Mouse (Mus musculus) right cerebral cortex, postnatal 36 days (tissue): Measurements from ENCODE around the gene Ddx24.
"Not testable (repeated sequence)": the region's sequence is repeated elsewhere in the genome, so short reads cannot be mapped to it uniquely, and the experiment has no call there.

ENCODE experiments used
- DNase-seq, 2 experiments: peaks; one replicate each; pipeline ENCODE4 v3.0.0; 2022; ENCODE audit warnings: low spot score in 2 of 2, mixed read lengths in 1 of 2

Ddx24 gene

GRCm38 (mm10) chr12:103425729-103426470 is at the start of gene Ddx24:
TSS of gene Ddx24 (minus strand) at chr12:103425830.
- peak; percentile 99 to 100 for DNase-seq

DNA sequence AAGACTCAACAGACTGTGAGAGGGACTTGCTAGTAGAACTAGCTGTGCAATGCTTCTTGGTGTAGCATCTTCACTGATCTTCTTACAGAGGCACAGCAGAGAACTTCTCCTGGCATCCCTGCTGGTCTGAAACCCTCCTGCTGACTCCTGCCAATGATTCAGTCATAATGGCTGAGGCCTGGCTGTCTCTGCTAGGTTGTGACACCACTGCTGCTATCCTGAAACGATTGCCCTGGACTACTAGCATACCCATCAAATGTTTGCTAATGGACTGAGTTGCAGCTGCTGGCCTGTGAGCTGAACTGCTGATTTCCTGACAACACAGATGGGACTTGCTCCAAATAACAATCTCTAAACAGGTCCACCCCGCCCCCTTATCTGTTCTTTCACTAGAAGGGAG is 48.9 kb upstream of the Ddx24 start:
- no peak for DNase-seq

- no peak for DNase-seq
Observed at GRCm38 (mm10) chr12:103457140-103457539, 31.5 kb upstream of the Ddx24 start, which contains the start of gene Ifi27l2b. TSS of gene Ifi27l2b (minus strand) at chr12:103457223.

DNA sequence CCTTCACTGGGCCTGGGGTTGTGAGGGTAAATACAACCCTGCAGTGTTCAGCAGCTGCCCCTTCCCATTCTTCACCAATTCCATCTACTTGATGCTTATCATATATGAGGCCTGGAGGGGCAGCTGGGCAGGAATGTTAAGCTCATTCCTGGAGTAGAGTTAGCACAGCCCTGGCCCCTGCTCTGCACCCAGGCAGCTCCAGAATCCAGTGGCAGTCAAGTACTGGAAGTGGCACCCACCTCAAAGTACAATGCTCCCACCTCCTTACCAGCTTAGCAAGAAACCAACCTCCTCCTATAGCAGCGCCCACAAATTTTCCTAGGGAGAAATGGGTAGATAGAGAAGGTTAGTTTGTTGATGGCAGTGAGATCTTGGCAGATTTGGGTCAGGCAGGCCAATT is 31.1 kb upstream of the Ddx24 start:
- DNase-seq, result not testable (repeated sequence)

DNA sequence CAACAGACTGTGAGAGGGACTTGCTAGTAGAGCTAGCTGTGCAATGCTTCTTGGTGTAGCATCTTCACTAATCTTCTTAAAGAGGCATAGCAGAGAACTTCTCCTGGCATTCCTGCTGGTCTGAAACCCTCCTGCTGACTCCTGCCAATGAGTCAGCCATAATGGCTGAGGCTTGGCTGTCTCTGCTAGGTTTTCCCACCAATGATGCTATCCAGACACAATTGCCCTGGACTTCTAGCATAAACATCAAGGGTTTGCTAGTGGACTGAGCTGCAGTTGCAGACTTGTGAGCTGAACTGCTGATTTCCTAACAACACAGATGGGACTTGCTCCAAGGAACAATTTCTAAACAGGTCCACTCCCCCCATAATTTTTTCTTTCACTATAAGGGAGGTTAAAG is 27.7 kb upstream of the Ddx24 start:
- DNase-seq, result no peak

- DNase-seq, result no peak
Observed at GRCm38 (mm10) chr12:103445060-103445459, 19.4 kb upstream of the Ddx24 start.

DNA sequence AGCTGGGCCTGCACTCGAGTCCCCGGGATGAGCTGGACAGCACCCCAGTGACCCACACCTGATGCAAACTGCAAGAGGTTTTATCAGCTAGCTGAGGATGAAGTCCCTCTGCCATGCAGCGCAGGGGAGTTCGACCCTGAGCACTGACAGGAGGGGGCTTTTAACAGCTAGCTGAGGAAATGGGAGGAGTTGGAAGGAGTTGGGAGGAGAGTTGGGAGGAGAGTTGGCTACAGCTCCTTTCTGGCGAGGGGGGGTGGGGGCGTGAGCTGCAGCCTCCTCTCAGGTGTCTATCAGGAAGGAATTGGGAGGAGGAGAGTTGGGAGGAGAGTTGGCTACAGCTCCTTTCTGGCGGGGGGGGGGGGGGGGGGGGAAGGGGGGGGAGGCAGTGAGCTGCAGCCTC is 18.6 kb upstream of the Ddx24 start:
- not testable (repeated sequence) for DNase-seq

- DNase-seq, result no peak
Observed at GRCm38 (mm10) chr12:103443524-103443923, 17.9 kb upstream of the Ddx24 start, which contains the start of gene Ifi27l2a. TSS of gene Ifi27l2a (minus strand) at chr12:103443680.

DNA sequence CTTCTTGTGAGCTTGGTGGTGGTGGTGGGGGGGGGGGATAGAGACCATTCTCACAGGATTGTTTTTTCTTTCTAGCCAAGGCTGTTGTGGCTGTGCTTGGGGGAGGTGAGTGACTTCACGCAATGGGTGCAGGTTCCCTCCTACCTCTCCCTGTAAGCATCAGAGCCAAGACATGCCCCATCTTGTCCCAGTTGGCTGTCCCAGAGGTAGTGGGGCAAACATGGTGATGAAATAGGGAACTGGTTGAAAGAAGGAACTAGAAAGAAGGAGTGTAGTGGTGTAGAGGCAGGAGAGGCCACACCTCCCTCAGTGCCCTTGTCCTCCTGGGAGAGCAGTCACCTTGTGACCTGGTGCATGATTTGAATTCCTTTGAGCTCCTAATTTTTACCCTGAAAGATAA is 12.0 kb upstream of the Ddx24 start:
- no peak for DNase-seq

DNA sequence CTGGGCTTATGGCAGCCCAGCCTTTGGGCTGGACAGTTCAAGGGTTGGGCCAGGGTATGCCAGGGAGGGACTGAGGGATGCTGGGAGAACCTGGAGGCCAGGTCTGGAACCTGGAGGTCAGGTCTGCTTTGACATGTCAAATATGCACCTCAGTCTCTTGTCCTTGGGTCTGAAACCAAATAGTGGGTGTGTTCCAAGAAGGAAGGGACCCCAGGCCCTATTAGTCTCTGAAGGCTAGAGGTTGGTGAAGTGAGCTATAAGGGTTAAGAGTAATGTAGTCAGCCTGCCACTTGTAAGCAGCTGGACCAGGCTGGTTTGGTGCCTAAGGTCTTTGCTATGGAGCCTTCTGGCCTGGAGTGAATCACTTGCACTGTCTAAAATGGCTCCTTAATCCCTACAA is 9.2 kb upstream of the Ddx24 start:
- DNase-seq, result no peak

- peak in 1 of 2 experiments; percentile 57 for DNase-seq
Observed at GRCm38 (mm10) chr12:103433986-103434731, 8.5 kb upstream of the Ddx24 start, which contains the start of gene Ifi27. TSS of gene Ifi27 (plus strand) at chr12:103434211.

DNA sequence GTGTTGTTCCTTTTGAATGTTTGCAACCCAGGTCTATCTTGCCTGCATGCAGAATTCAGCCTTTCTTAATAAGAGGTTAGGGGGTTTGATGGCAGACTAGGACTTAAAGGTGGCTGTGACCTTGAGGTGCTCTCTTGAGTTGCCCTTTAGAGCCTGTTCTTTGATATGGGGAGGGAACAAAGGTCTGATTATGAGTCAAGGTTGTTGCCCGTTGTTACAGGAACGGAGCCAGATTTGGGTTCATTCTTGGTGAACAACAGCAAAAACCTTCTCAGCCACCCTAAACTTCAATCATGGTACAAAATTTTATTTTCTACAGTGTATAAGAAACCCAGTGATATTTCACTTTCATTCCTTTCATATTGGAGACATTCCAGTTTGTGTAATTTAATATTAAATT is 7.8 kb upstream of the Ddx24 start:
- DNase-seq, result no peak

DNA sequence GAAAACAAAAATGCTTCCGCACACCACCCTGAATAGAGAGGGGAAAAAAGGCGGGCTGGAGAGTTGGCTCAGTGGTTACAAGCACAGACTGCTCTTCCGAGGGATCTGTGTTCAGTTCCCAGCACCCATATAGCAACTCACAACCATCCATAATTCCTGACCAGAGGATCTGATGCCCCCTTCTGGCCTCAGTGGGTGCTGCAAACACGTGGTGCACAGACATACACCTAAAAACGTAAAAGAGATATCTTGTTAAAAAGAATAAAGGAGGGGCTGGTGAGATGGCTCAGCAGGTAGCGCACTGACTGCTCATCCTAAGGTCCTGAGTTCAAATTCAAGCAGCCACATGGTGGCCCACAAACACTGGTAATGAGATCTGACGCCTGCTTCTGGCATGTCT is 1.1 kb upstream of the Ddx24 start:
- DNase-seq, result no peak

- no peak for DNase-seq
Observed at GRCm38 (mm10) chr12:103425016-103425728, 458 bp downstream of the Ddx24 start.

DNA sequence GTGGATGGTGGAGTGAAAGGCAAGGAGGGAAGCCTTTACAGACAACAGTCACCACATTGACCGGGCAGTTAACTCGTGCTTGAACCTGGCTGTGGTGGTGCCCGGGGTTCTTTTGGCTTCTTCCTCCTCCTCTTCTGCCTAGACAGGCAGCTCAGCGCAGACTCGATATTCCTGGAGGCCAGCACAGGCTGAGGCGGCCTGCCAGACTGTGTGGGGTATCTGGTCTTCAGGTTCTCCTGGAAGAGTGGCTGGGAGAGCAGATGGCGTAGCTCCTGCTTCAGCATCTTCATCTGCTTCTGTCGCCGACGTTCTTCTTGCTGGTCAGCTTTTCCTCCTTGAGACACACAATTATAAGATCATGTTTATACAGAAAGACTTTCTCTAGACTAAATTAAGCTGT is 17.5 kb downstream of the Ddx24 start:
- peak; percentile 65 to 68 for DNase-seq

DNA sequence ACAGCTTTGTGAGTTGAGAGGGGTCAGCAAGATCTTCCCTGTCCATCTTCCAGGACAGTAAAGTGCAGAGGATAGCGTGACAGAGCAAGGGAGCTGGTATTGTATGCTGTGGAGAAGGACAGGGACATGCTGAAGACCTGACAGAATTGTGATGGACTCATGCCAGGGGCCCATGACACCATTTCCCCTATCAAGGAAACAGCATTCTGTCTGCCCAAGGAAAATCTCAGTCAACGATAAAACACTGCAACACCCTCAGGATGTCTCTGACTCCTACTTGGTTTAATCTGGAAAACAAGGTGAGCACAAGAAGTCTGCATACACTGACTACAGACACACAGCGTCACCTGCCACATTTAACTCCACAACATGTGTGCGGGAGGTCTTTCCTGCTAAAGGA is 17.9 kb downstream of the Ddx24 start, which contains the start of gene 9330161L09Rik:
Gene 9330161L09Rik (minus strand): TSS at position 101 of the 400 bp plus-strand sequence.
- DNase-seq, result no peak

GRCm38 (mm10) chr12:103404131-103404530 is 21.5 kb downstream of the Ddx24 start:
- DNase-seq, result no peak

DNA sequence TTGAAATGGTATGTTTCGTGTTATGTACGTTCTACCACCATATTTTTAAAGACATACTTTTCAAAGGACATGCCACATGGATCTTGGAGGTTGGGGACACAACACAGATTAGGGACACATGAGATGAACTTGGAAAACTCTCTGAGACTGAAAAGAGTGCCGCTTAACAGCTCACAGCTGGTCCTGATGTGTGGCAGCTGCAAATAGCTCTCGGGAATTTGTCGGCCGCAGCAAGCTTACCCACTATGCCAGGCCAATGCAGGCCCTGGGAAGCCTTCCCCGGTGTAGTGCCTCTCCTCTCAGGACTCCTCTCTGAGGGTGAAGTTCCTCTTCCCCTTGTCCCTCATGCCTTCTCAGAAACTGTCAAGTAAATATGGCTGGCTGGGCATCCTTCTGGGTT is 28.9 kb downstream of the Ddx24 start:
- DNase-seq, result no peak

- no peak for DNase-seq
Observed at GRCm38 (mm10) chr12:103395486-103396275, 29.9 kb downstream of the Ddx24 start.

- DNase-seq, result no peak
Observed at GRCm38 (mm10) chr12:103393528-103393927, 32.1 kb downstream of the Ddx24 start.

- DNase-seq, result peak; percentile 65 to 69
Observed at GRCm38 (mm10) chr12:103391098-103391497, 34.5 kb downstream of the Ddx24 start.
